Mouse (Mus musculus) bone marrow, adult 2 months (tissue): ENCODE measurements around the gene Ddah2. TPM values are rescaled to one million over a fixed set of nuclear protein-coding genes. Genes with fewer than 3 reads are reported as not detected.

ENCODE experiments used
- H3K27ac ChIP-seq: fragments of 200-500 bp; 2 replicates; pipeline ENCODE4 v1.5.1; 2012; ENCODE audit warnings: low read depth, mild to moderate bottlenecking, control low read depth, inconsistent platforms, low read length; ENCODE audit not compliant: control insufficient read depth, poor library complexity, insufficient read depth
- H3K4me1 ChIP-seq: fragments of 200-500 bp; 2 replicates; pipeline ENCODE4 v1.6.1; 2011; ENCODE audit warnings: low read length; ENCODE audit not compliant: control insufficient read depth, insufficient read depth
- H3K4me3 ChIP-seq: fragments of 200-500 bp; replicated peaks from 2 replicates; pipeline ENCODE3; 2011; ENCODE audit warnings: mild to moderate bottlenecking, low read depth, low read length, control low read depth; ENCODE audit not compliant: control insufficient read depth
- CTCF ChIP-seq: fragments of 200-500 bp; IDR thresholded peaks from 2 replicates; pipeline ENCODE4 v1.5.1; 2011; ENCODE audit warnings: low read length, control low read depth; ENCODE audit not compliant: control insufficient read depth, insufficient read depth
- POLR2A ChIP-seq: fragments of 200-500 bp; IDR thresholded peaks from 2 replicates; pipeline ENCODE4 v1.6.1; 2011; ENCODE audit warnings: low read depth, mild to moderate bottlenecking, control low read depth, low read length, borderline replicate concordance; ENCODE audit not compliant: control insufficient read depth
- WGBS: fragments of 180-500 bp; shearing (Covaris S2); methylation state at CpG from one replicate; pipeline ENCODE4 v1.1.7; 2018; 5-methylcytosine and 5-hydroxymethylcytosine counted together
- polyA plus RNA-seq: library from polyadenylated mRNA; stranded (reverse); fragments of >200 nt; gene quantifications from 2 replicates; pipeline ENCODE4 v1.2.4, GENCODE M21; 2011; ENCODE audit warnings: low replicate concordance; ENCODE audit not compliant: missing spikeins, insufficient read depth, insufficient read length

Gene Ddah2
- polyA plus RNA-seq, 1 experiment = 12.5 TPM

DNA sequence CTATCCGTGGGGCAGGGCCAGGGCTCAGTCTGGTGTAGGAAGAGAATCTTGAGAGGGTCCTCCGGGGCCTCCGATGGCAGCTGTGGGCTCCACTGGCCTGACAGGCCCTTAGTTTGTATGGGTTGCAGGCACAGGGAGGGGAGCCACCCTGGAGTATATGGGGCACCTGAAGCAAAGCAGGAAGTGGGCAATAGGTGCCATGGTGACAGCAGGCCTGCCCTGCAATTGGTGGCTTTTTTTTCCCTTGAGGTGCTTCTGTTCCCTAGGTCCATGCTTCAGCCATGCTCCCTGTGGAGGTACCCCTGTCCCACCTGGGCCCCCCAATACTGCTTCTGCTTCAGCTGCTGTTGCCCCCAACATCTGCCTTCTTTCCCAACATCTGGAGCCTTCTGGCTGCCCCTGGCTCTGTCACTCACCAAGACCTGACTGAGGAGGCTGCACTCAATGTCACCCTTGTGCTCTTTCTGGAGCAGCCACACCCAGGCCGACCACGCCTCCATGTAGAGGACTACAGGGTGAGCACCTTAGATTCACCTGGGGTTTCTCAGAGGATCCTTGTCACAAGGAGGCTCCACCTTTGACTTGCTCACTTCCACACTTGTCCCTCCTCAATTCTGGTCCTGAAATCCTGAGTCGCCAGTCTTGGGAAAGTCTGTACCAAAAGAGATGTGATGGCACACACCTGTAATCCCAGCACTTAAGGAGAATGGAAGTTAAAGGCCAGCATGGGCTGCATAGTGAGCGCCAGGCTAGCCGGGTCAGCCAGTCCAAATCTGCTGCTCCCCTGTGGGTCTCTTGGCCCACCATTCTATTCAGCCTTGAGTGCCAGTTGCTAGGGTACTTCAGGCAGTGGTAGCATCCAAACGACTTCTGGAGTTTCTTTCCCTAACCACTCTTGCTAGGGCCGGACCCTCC is 41.8 kb upstream of the Ddah2 start:
- Histone ChIP-seq H3K4me3 (no peak overlapping the region), H3K4me1 (no peaks in the 10 kb centered on the region), H3K27ac (no peak overlapping the region)
- WGBS = 66% methylated on average over 10 of the region's 10 CpGs
- TF ChIP-seq CTCF (no peak), POLR2A (no peak)

DNA sequence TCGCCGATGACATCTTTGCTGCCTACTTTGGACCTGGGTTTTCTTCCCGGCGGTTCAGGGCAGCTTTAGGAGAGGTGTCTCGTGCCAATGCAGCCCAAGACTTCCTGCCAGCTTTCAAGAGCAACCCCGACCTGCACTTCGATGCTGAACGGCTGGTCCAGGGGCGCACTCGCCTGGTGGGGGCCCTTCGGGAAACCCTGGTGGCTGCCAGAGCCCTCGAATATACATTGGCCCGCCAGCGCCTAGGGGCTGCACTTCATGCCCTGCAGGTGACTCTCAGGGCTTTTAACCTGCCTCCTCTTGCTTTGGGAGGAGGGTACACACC is 41.2 kb upstream of the Ddah2 start:
- H3K4me3 ChIP-seq = no peak overlapping the region
- TF ChIP-seq POLR2A (no peak), CTCF (no peak)
- H3K4me1 ChIP-seq = no peaks in the 10 kb centered on the region
- no peak overlapping the region for H3K27ac ChIP-seq
- WGBS = 46% methylated on average over 14 of the region's 14 CpGs

DNA sequence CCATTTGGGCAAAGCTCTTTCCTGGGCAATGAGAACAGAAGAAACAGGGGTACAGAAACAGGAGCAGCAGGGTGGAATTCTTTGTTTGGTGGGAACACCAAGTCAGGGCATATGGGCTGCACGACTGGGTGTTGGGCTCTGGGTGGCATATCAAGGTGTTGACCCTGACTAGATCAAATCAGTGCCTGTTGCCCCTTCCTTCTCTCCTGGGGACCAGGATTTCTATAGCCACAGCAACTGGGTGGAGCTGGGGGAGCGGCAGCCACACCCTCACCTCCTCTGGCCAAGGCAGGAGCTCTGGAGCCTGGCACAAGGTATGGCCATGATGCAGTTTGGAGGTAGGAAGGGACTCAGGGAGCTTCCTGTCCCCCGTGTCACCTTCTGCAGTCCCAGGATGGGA is 40.7 kb upstream of the Ddah2 start:
- WGBS = 82% methylated on average over 3 of the region's 3 CpGs
- Histone ChIP-seq H3K4me3 (no peak overlapping the region), H3K27ac (no peak overlapping the region), H3K4me1 (no peaks in the 10 kb centered on the region; the same call in 1 of the 2 replicates)
- TF ChIP-seq CTCF (no peak), POLR2A (no peak)

DNA sequence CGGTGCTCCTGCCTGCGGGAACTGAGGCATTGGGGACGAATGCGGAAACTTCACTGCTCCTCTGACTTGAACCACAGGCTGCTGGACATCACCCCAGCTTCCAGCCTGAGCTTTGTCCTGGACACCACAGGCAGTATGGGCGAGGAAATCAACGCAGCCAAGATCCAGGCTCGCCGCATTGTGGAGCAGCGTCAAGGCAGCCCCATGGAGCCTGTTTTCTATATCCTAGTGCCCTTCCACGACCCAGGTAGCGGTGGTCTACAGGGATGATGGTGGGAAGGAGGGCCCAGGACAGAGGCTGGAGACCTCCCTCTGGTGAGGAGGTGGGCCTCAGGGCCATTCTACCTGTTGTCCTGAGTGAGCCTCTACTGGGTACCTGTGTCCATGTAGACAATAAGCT is 38.9 kb upstream of the Ddah2 start:
- TF ChIP-seq POLR2A = no peak
- no peak for TF ChIP-seq CTCF
- Histone ChIP-seq H3K27ac (no peak overlapping the region), H3K4me3 (no peak overlapping the region), H3K4me1 (peaks cover 2% of the 10 kb centered on the region)
- 91% methylated on average over 11 of the region's 11 CpGs for WGBS

DNA sequence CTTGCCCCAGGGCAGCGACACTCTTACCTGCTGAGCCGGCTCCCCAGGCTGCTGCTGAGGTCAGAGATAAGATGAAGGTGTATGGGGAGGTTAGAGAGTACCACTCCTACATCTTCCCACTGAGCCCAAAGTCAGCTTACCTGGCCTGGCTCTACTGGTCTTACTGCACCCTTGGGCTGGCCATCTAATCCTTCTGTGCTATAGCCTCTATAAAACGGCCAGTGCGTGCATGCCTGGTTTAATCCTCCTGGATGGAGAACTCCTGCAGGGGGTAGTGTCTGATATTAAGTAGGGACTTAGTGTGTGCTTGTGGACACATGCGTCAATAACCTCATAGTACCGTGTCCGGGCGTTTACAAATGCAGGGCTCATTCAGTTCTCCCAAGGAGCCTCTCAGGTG is 38.3 kb upstream of the Ddah2 start:
- H3K4me3 ChIP-seq = no peak overlapping the region
- WGBS = 90% methylated on average over 8 of the region's 8 CpGs
- no peak overlapping the region for H3K27ac ChIP-seq
- H3K4me1 ChIP-seq = peaks cover 2% of the 10 kb centered on the region
- TF ChIP-seq CTCF (no peak), POLR2A (no peak)

DNA sequence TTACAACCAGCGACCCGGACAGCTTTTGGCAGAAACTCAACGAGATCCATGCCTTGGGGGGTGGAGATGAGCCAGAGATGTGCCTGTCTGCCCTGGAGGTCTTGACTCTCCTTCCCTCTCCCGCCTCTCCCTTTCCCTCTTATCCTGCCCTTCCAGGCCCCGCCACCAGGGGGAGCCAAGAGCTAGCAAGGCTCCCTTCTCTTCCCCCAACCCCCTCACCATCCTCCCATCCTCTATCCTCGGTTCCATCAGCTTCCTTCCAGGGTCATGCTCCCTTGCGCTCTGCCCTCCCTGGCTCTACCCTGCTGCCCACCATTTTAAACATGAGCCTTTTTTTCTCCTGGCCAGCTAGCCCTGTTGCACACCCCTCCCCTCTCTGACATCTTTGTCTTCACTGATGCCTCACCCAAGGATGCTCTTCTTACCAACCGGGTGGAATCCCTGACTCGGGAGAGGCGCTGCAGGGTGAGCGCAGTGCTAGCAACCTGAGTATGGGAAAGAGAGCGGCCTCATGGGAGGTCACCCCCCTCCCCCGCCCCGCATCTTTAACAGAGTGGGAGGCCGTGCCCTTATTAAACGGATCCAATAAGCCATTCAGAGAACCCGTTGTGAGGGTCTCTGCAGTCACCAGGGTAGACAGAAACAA is 37.5 kb upstream of the Ddah2 start:
- WGBS = 20% methylated on average over 17 of the region's 17 CpGs
- Histone ChIP-seq H3K4me1 (peaks cover 2% of the 10 kb centered on the region), H3K27ac (no peak overlapping the region), H3K4me3 (no peak overlapping the region)
- TF ChIP-seq CTCF (peak; percentile 99), POLR2A (no peak)

DNA sequence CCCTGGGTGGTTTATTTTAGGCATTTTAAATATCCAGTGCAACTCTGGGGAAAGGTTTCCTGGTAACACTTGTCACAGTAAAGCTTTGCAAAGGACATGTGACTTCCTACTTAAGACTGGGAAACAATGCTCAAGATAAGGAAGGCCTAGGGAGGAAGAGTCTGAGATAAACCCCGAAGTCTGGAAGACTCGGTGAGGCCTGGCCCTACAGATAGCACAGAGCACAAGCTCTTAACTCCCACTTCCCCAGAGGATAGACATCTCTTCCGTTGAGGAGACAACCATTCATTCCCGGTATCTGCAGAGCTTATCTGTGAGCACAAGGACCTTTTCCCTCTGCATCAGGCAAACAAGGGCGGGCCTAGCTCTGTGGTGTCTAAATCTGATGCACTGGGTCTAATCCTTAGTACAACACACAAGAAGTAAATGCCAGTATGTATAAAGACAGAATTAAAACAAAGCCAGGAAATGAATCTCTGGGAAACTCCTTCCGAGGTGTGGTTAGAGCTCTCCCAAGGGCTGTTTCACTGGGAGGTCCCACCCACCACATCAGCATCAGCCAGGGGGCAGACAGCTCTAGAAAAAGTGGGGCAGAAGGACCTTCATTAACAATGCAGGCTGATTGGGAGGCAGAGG is 36.9 kb upstream of the Ddah2 start:
- Histone ChIP-seq H3K27ac (no peak overlapping the region), H3K4me1 (peaks cover 2% of the 10 kb centered on the region), H3K4me3 (no peak overlapping the region)
- TF ChIP-seq CTCF = no peak
- TF ChIP-seq POLR2A = no peak
- WGBS = 40% methylated on average over 6 of the region's 6 CpGs

DNA sequence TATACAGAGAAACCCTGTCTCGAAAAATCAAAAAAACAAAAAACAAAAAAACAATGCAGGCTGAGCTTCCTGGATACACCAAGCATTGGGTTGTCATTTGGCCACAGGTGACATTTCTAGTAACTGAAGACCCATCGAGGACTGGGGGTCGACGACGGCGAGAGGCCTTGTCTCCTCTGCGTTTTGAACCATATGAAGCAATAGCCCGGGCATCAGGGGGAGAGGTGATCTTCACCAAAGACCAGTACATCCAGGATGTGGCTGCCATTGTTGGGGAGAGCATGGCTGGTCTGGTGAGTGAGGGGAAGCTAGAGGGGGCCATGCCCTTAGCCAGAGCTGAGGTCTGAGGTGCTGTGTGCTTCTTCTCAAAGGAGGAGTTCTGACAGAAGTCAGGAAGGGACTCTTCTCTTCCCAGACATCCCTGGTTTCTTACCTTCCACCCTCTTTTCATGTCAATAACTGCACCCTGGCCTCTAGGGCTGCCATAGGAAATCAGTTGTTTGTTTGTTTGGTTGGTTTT is 36.2 kb upstream of the Ddah2 start:
- no peak for TF ChIP-seq POLR2A
- no peak for TF ChIP-seq CTCF
- H3K27ac ChIP-seq = no peak overlapping the region
- H3K4me3 ChIP-seq = no peak overlapping the region
- 86% methylated on average over 8 of the region's 8 CpGs for WGBS
- H3K4me1 ChIP-seq = peaks cover 2% of the 10 kb centered on the region
